Mouse (Mus musculus) kidney, adult 11 months (tissue): Measurements from ENCODE around the gene Skap1.

Experiments used
- DNase-seq: peaks from one replicate; pipeline ENCODE4 v3.0.0; 2022

Skap1 gene

DNA sequence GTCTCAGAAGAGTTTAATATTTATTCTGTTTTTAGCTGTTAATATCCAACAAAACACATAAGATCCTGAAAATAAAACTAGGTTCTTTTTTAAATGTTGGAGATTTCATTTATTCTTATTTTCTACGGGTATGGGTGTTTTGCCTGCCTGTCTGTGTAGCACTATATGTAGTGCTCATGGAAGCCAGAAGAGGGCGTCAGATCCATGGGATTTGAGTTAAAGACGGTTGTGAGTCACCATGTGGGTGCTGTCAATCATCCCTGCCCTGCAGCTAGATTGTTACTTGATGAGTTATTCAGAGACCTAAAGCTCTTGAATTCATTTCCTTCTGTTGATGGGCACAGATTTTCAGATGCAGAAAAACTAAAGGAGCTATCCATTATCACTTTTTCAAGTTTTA, 108.1 kb downstream of the Skap1 start:
- no peak for DNase-seq

- DNase-seq, result no peak
Observed at GRCm38 (mm10) chr11:96576491-96577427, 112.4 kb downstream of the Skap1 start.

GRCm38 (mm10) chr11:96578551-96579283, 114.3 kb downstream of the Skap1 start:
- no peak for DNase-seq

GRCm38 (mm10) chr11:96581604-96582384, 117.4 kb downstream of the Skap1 start:
- peak; percentile 24 for DNase-seq

DNA sequence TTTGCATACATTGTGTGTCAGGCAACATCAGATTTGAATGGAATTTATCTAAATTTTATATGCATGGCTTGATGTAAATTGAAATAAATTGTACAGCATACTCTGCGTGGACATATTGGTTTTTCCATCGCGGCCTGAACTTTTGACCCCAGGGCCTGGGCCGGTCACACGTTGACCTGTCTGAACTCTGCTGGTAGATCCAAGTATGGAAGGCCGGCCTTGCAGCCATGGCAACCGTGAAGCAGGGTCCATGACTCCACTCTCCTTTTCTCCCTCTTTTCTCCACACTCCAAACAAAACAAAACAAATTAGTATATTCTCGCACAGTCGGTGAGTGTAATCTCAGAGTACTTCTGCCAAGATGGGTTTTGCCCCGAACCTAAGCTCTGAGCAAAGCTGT, 118.2 kb downstream of the Skap1 start:
- DNase-seq, result no peak

GRCm38 (mm10) chr11:96589828-96590227, 125.4 kb downstream of the Skap1 start:
- no peak for DNase-seq

GRCm38 (mm10) chr11:96595890-96596289, 131.5 kb downstream of the Skap1 start:
- no peak for DNase-seq

GRCm38 (mm10) chr11:96596301-96596700, 131.9 kb downstream of the Skap1 start:
- no peak for DNase-seq

DNA sequence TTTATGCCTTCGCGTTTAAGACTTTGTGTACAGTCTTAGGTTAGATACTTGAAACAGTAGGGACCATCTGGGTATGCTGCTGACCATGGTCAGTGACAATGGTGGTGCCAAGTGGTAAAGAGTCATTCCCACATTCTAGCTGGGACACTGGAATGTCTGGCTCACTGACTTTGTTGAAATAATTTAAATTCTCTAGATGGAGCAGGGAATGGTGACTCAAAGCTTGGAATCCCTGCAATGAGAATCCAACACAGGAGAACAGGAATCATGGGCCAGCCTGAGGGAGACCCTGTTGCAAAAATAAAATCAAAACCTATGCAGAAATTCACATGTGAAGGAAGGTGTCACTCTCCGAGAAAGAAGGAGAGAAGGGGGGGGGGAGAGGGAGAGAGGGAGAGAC, 138.4 kb downstream of the Skap1 start:
- DNase-seq, result no peak

DNA sequence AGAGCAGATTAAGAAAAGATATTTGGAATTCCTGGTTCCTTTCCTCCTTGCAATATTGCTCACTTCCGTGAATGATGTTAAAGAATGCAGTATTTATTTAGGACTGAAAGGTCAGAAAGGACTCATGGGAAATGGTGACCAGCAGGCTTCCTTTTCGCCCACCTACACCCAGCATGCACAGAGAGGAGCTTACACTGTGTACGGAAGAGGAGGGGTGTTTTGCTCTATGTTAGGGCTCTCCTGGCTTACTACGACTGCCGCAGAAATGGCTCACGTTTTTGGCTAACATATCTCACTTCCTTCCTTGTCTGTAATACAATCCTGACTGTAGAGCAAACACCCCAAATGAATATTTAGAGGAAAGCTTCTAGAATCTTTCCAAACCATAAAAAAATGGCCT, 139.9 kb downstream of the Skap1 start:
- no peak for DNase-seq

GRCm38 (mm10) chr11:96604751-96605450, 140.5 kb downstream of the Skap1 start:
- DNase-seq, result no peak

DNA sequence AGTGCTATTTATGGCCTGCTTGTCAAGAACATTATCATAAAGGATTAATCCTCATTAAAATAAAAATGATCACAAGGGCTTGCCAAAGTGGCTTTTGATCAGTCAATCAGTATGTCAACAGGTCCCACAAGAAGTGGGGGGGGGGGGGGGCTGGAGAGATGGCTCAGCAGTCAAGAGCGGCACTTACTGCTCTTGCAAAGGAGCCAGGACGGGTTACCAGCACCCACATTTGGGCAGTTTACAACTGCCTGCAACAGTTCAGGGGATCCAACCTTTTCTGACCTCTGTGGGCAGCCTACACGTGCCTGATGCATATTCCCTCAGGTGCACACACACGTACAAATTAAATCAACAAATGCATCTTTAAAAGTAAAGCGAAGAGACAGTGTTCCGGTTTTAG, 141.1 kb downstream of the Skap1 start:
- DNase-seq, result no peak

- no peak for DNase-seq
Observed at GRCm38 (mm10) chr11:96612596-96612995, 148.2 kb downstream of the Skap1 start.

DNA sequence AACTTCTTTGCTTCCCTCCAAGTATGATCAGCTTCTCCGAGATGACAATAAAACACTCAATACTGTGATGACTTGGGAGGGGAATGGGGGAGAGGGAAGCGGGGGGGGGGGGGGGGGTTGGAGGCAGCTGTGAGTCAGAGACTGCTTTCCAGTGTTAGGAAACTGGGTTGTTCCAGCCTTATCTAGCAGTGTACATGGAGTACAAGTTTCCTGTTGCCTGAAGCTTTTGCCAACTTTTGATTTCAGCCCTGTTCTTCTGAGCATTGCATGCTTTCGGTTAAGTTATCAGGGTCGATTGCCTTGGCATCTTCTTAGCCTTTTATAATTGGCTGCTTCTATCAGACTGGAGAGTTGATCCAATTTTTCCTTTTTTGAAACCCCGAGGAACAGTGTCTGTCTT, 152.4 kb downstream of the Skap1 start:
- no peak for DNase-seq

GRCm38 (mm10) chr11:96618789-96619445, 154.5 kb downstream of the Skap1 start:
- DNase-seq, result peak; percentile 17

- no peak for DNase-seq
Observed at GRCm38 (mm10) chr11:96619576-96619975, 155.2 kb downstream of the Skap1 start.

DNA sequence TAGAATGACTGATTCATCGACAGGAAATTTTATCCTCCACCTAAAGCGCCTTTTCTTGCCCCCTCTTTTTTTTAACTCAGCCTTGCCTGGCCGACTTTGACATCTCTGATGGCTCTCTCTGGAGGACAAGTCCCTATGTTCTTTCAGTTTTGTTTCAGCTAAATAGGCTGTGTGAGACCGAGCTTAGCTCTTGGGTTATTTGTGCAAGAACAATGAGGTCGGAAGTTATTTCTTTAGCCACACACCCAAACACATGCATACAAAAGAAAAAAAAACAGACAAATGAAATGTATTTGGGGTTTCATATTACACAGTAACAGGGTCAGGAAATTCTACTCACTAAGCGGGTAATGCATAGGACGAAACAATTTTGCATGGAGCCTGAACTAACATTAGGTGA, 155.6 kb downstream of the Skap1 start:
- DNase-seq, result no peak

DNA sequence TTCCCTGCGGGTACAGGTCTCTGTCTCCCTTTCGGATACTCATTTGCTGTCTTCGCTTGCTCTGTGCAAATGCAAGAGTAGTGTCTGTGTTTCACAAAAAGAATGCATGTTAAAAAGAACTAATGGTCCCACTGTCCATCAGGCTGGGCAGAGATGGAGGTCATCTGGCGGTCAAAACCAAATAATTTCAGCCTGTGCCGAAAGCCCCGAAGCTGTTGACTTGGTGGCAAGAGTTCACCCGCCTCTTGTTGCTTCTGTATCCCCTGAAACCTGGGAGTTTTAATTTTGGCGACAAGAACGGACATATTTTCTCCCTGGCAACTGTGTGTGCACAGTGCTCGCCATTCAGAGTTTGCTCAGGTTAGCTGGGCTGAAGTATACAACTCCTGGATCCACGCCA, 156.3 kb downstream of the Skap1 start:
- peak; percentile 41 for DNase-seq

DNA sequence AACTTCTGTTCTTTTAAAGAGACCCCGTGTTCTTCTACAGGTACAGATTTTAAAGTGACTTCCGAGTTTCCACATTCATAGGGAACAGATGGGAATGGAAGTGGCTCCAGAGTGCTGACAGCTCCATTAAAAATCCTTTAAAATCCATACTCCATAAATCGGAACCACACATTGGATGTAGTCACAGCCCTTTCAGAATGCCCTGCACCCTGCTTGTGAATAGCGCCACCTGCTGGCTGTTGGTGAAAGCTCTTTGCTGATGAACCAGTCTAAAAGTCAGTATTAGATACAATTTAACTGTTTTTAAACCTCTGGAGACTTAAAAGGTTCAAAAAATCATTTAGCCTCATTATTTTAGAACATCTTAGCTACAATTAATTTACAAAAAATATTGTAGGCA, 156.8 kb downstream of the Skap1 start:
- peak; percentile 75 for DNase-seq

DNA sequence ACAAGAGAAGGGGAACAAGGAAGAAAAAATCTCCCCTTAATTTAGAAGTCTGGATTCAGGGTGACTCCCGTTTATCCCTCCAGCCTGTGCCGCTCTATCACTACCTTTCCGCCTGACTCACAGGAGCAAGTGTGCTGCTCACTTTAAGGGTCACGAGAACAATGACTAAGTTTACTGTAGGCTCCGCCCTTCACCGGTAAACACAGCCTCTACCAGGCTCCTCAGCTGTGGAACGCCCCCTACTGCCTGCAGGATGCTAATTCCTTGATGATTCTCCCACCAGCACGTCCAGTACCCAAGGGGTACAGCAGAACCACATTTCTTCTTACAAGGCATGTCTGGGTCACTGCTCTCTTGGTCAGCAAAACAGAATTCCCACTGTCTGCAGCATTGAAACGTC, 158.4 kb downstream of the Skap1 start:
- peak; percentile 79 for DNase-seq

DNA sequence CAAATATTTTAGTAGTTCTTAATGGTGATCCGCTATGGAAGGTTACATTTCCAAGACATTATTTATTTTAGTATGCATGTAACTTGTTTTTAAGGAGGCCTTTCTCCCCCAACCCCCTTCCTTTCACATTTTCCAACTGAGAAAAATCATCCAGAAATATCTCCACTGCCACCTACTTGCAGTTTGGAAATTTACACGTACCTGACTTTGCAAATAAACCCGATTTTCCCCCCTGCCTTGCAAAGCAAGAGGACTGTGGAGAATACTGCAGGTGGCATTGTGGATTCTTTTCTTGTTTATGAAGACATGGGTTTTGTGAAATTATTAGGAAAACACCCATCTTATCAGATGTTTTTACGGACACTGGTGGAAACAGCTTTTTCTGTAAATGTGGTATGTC, 160.0 kb downstream of the Skap1 start:
- no peak for DNase-seq

- no peak for DNase-seq
Observed at GRCm38 (mm10) chr11:96629775-96630174, 165.4 kb downstream of the Skap1 start.
